Mouse (Mus musculus) T-helper 1 cell (primary cell): ENCODE measurements around the gene Zfp277.

Source experiments
- in situ Hi-C: fragments of 300-600 bp; cut with MboI, MseI; formaldehyde crosslinking; loops from one replicate; pipeline ENCODE4 v1.15.1; 2025; ENCODE audit warnings: high pct_unique_total_duplicates

Zfp277 gene

GRCm38 (mm10) chr12:40445206-40445605, 496 bp downstream of the Zfp277 start:
- in situ Hi-C loops, result loop anchor here (10.0 kb wide), 1 partner anchor 200 kb away; the partner anchor contains the start of gene Ifrd1

GRCm38 (mm10) chr12:40438049-40438448, 7.7 kb downstream of the Zfp277 start:
- in situ Hi-C loops, result no loop called here

- in situ Hi-C loops, result loop anchor here (5.0 kb wide), 1 partner anchor 52 kb away; no protein-coding TSS in a partner anchor
These were observed 11.6 kb downstream of the Zfp277 start for GRCm38 (mm10) chr12:40434101-40434500.

- in situ Hi-C loops, result loop anchor here (5.0 kb wide), 1 partner anchor 49 kb away; no protein-coding TSS in a partner anchor
These were observed 14.6 kb downstream of the Zfp277 start for GRCm38 (mm10) chr12:40431075-40431474.

GRCm38 (mm10) chr12:40429976-40430375, 15.7 kb downstream of the Zfp277 start:
- in situ Hi-C loops, result loop anchor here (5.0 kb wide), 1 partner anchor 48 kb away; no protein-coding TSS in a partner anchor

GRCm38 (mm10) chr12:40427606-40428005, 18.1 kb downstream of the Zfp277 start:
- in situ Hi-C loops, result no loop called here

GRCm38 (mm10) chr12:40424991-40425390, 20.7 kb downstream of the Zfp277 start:
- in situ Hi-C loops, result no loop called here

- in situ Hi-C loops, result no loop called here
These were observed 28.4 kb downstream of the Zfp277 start for GRCm38 (mm10) chr12:40417257-40417656.

- in situ Hi-C loops, result no loop called here
These were observed 30.3 kb downstream of the Zfp277 start for GRCm38 (mm10) chr12:40415312-40415925.

- in situ Hi-C loops, result no loop called here
These were observed 30.9 kb downstream of the Zfp277 start for GRCm38 (mm10) chr12:40414682-40415311.

GRCm38 (mm10) chr12:40399812-40400211, 45.9 kb downstream of the Zfp277 start:
- in situ Hi-C loops, result no loop called here

GRCm38 (mm10) chr12:40399386-40399785, 46.3 kb downstream of the Zfp277 start:
- in situ Hi-C loops, result no loop called here

- in situ Hi-C loops, result no loop called here
These were observed 46.8 kb downstream of the Zfp277 start for GRCm38 (mm10) chr12:40398916-40399315.

- in situ Hi-C loops, result no loop called here
These were observed 52.8 kb downstream of the Zfp277 start for GRCm38 (mm10) chr12:40392869-40393268.

GRCm38 (mm10) chr12:40391262-40391661, 54.4 kb downstream of the Zfp277 start:
- in situ Hi-C loops, result no loop called here

- in situ Hi-C loops, result no loop called here
These were observed 57.9 kb downstream of the Zfp277 start for GRCm38 (mm10) chr12:40387786-40388185.

GRCm38 (mm10) chr12:40385301-40385700, 60.4 kb downstream of the Zfp277 start:
- in situ Hi-C loops, result no loop called here

GRCm38 (mm10) chr12:40383718-40384117, 62.0 kb downstream of the Zfp277 start:
- in situ Hi-C loops, result loop anchor here (5.0 kb wide), 1 partner anchor 49 kb away; no protein-coding TSS in a partner anchor

GRCm38 (mm10) chr12:40382539-40382938, 63.2 kb downstream of the Zfp277 start:
- in situ Hi-C loops, result loop anchor here (5.0 kb wide), 1 partner anchor 50 kb away; no protein-coding TSS in a partner anchor

- in situ Hi-C loops, result loop anchor here (5.0 kb wide), 1 partner anchor 50 kb away; no protein-coding TSS in a partner anchor
These were observed 63.9 kb downstream of the Zfp277 start for GRCm38 (mm10) chr12:40381824-40382223.

- in situ Hi-C loops, result loop anchor here (5.0 kb wide), 1 partner anchor 51 kb away; no protein-coding TSS in a partner anchor
These were observed 64.4 kb downstream of the Zfp277 start for GRCm38 (mm10) chr12:40381173-40381801.

GRCm38 (mm10) chr12:40379538-40379923, 66.2 kb downstream of the Zfp277 start:
- in situ Hi-C loops, result no loop called here
